Mouse (Mus musculus) heart, embryonic 13.5 days (tissue): Measurements from ENCODE around the gene Cacnb2. TPM values are rescaled to one million over a fixed set of nuclear protein-coding genes. Genes with fewer than 3 reads are reported as not detected.
"Not testable (repeated sequence)": the region's sequence is repeated elsewhere in the genome, so short reads cannot be mapped to it uniquely, and the experiment has no call there.

ENCODE experiments used
- ATAC-seq: fragments of 200-750 bp; cut with Nextera tagmentation; 2 replicates; pipeline ENCODE4 v1.8.0; 2017; ENCODE audit warnings: moderate TSS enrichment; ENCODE audit not compliant: insufficient number of reproducible peaks, low FRiP score, low TSS enrichment; ENCODE audit errors: extremely low read depth
- H3K27ac ChIP-seq: fragments of 300-500 bp; sonication (generic); replicated peaks from 2 replicates; pipeline ENCODE4 v1.5.1; 2015; ENCODE audit warnings: moderate library complexity, mild to moderate bottlenecking, inconsistent platforms
- H3K27me3 ChIP-seq: fragments of 300-500 bp; sonication (generic); replicated peaks from 2 replicates; pipeline ENCODE4 v1.6.1; 2015; ENCODE audit warnings: mild to moderate bottlenecking, inconsistent platforms
- H3K36me3 ChIP-seq: fragments of 300-500 bp; sonication (generic); 2 replicates; pipeline ENCODE4 v1.6.1; 2015; ENCODE audit warnings: mild to moderate bottlenecking, inconsistent platforms
- H3K4me1 ChIP-seq: fragments of 300-500 bp; sonication (generic); 2 replicates; pipeline ENCODE4 v1.6.1; 2015; ENCODE audit warnings: inconsistent platforms
- H3K4me2 ChIP-seq: fragments of 300-500 bp; sonication (generic); 2 replicates; pipeline ENCODE4 v1.6.1; 2015; ENCODE audit warnings: inconsistent platforms, mild to moderate bottlenecking, moderate library complexity
- H3K4me3 ChIP-seq: fragments of 300-500 bp; sonication (generic); 2 replicates; pipeline ENCODE4 v1.5.1; 2015; ENCODE audit warnings: moderate library complexity, mild to moderate bottlenecking, inconsistent platforms
- H3K9ac ChIP-seq: fragments of 300-500 bp; sonication (generic); 2 replicates; pipeline ENCODE4 v1.6.1; 2015; ENCODE audit warnings: inconsistent platforms, mild to moderate bottlenecking, moderate library complexity
- H3K9me3 ChIP-seq: fragments of 300-500 bp; sonication (generic); 2 replicates; pipeline ENCODE4 v1.6.1; 2016; ENCODE audit warnings: inconsistent platforms
- WGBS: fragments of 180-500 bp; shearing (Covaris S2); methylation state at CpG from one replicate; pipeline ENCODE4 v1.1.7; 2015; ENCODE audit warnings: mixed read lengths; 5-methylcytosine and 5-hydroxymethylcytosine counted together
- polyA plus RNA-seq: library from polyadenylated mRNA; unstranded; fragments of >200 nt; fragmentation: Nextera tagmentation; extraction: Ambion mirVana; gene quantifications from 2 replicates; pipeline ENCODE4 v1.2.1, GENCODE M21; 2015

Gene Cacnb2
- polyA plus RNA-seq, 1 experiment from 2014 or later = 9.0 TPM

- no peak for ATAC-seq
- Histone ChIP-seq H3K4me1 (peaks cover 8% of the 10 kb centered on the region), H3K27me3 (no peaks in the 10 kb centered on the region), H3K4me3 (no peak overlapping the region), H3K9ac (no peak overlapping the region), H3K4me2 (no peak overlapping the region), H3K9me3 (no peaks in the 10 kb centered on the region), H3K36me3 (peaks cover 7% of the 10 kb centered on the region), H3K27ac (no peak overlapping the region)
- WGBS = 78% methylated on average over 9 of the region's 9 CpGs
Observed at GRCm38 (mm10) chr2:14719119-14719718, 116.3 kb downstream of the Cacnb2 start.

GRCm38 (mm10) chr2:14725437-14725836 is 122.5 kb downstream of the Cacnb2 start:
- no peak overlapping the region for H3K4me2 ChIP-seq
- H3K36me3 ChIP-seq = peaks cover 11% of the 10 kb centered on the region
- H3K9me3 ChIP-seq = no peaks in the 10 kb centered on the region
- no peak for ATAC-seq
- no peak overlapping the region for H3K9ac ChIP-seq
- no peaks in the 10 kb centered on the region for H3K27me3 ChIP-seq
- H3K27ac ChIP-seq = no peak overlapping the region
- no peak overlapping the region for H3K4me3 ChIP-seq
- no peaks in the 10 kb centered on the region for H3K4me1 ChIP-seq

- not testable (repeated sequence) for H3K4me2 ChIP-seq, H3K4me3 ChIP-seq, H3K27ac ChIP-seq, H3K36me3 ChIP-seq, ATAC-seq, H3K4me1 ChIP-seq, H3K9ac ChIP-seq, H3K9me3 ChIP-seq, H3K27me3 ChIP-seq
- WGBS = 86% methylated on average over 13 of the region's 13 CpGs
Observed at GRCm38 (mm10) chr2:14726601-14727000, 123.7 kb downstream of the Cacnb2 start.

- H3K4me3 ChIP-seq = no peak overlapping the region
- H3K36me3 ChIP-seq = no peaks in the 10 kb centered on the region
- H3K9me3 ChIP-seq = no peaks in the 10 kb centered on the region
- no peak for ATAC-seq
- no peaks in the 10 kb centered on the region for H3K27me3 ChIP-seq
- 0 out of 2 replicates have a peak overlapping the region, but pooled peaks have one; percentile 7 for H3K9ac ChIP-seq
- no peak overlapping the region for H3K4me2 ChIP-seq
- WGBS = 50% methylated on average over 9 of the region's 9 CpGs
- peak overlapping the region; percentile 6; the same call in 1 of the 2 replicates for H3K27ac ChIP-seq
- peaks cover 44% of the 10 kb centered on the region for H3K4me1 ChIP-seq
Observed at GRCm38 (mm10) chr2:14738927-14739326, 136.0 kb downstream of the Cacnb2 start.

GRCm38 (mm10) chr2:14739510-14739909 is 136.6 kb downstream of the Cacnb2 start:
- H3K36me3 ChIP-seq = no peaks in the 10 kb centered on the region
- H3K9ac ChIP-seq = no peak overlapping the region
- H3K27ac ChIP-seq = peak overlapping the region; percentile 6; the same call in 1 of the 2 replicates
- no peaks in the 10 kb centered on the region for H3K9me3 ChIP-seq
- no peak overlapping the region for H3K4me3 ChIP-seq
- H3K4me2 ChIP-seq = no peak overlapping the region
- no peak for ATAC-seq
- WGBS = 76% methylated on average over 15 of the region's 15 CpGs
- H3K4me1 ChIP-seq = peaks cover 49% of the 10 kb centered on the region
- no peaks in the 10 kb centered on the region for H3K27me3 ChIP-seq

- Histone ChIP-seq H3K9ac (no peak overlapping the region), H3K4me2 (no peak overlapping the region), H3K9me3 (no peaks in the 10 kb centered on the region), H3K27ac (no peak overlapping the region; the same call in 1 of the 2 replicates), H3K36me3 (no peaks in the 10 kb centered on the region), H3K27me3 (no peaks in the 10 kb centered on the region), H3K4me3 (no peak overlapping the region), H3K4me1 (peaks cover 51% of the 10 kb centered on the region)
- 68% methylated on average over 7 of the region's 7 CpGs for WGBS
- no peak for ATAC-seq
Observed at GRCm38 (mm10) chr2:14740359-14740758, 137.5 kb downstream of the Cacnb2 start.

GRCm38 (mm10) chr2:14744761-14745160 is 141.9 kb downstream of the Cacnb2 start:
- H3K4me3 ChIP-seq = no peak overlapping the region
- peaks cover 20% of the 10 kb centered on the region for H3K4me1 ChIP-seq
- no peak overlapping the region for H3K27ac ChIP-seq
- no peaks in the 10 kb centered on the region for H3K27me3 ChIP-seq
- no peaks in the 10 kb centered on the region for H3K36me3 ChIP-seq
- H3K9ac ChIP-seq = no peak overlapping the region
- no peak overlapping the region for H3K4me2 ChIP-seq
- H3K9me3 ChIP-seq = no peaks in the 10 kb centered on the region
- 72% methylated on average over 1 of the region's 1 CpGs for WGBS
- no peak for ATAC-seq

- no peaks in the 10 kb centered on the region for H3K9me3 ChIP-seq
- 42% methylated on average over 4 of the region's 4 CpGs for WGBS
- no peaks in the 10 kb centered on the region for H3K36me3 ChIP-seq
- no peak overlapping the region for H3K27ac ChIP-seq
- no peak for ATAC-seq
- no peak overlapping the region for H3K4me3 ChIP-seq
- H3K4me1 ChIP-seq = peaks cover 23% of the 10 kb centered on the region
- H3K4me2 ChIP-seq = no peak overlapping the region
- no peaks in the 10 kb centered on the region for H3K27me3 ChIP-seq
- H3K9ac ChIP-seq = no peak overlapping the region
Observed at GRCm38 (mm10) chr2:14762846-14763245, 160.0 kb downstream of the Cacnb2 start.

- Histone ChIP-seq H3K27ac (no peak overlapping the region), H3K9ac (no peak overlapping the region), H3K36me3 (no peaks in the 10 kb centered on the region), H3K9me3 (no peaks in the 10 kb centered on the region), H3K4me2 (no peak overlapping the region), H3K4me3 (no peak overlapping the region), H3K27me3 (no peaks in the 10 kb centered on the region), H3K4me1 (peaks cover 26% of the 10 kb centered on the region)
- 74% methylated on average over 6 of the region's 6 CpGs for WGBS
- no peak for ATAC-seq
Observed at GRCm38 (mm10) chr2:14763931-14764330, 161.0 kb downstream of the Cacnb2 start.

GRCm38 (mm10) chr2:14769448-14769847 is 166.6 kb downstream of the Cacnb2 start:
- Histone ChIP-seq H3K4me1 (peaks cover 20% of the 10 kb centered on the region), H3K27ac (no peak overlapping the region), H3K4me2 (no peak overlapping the region), H3K9me3 (no peaks in the 10 kb centered on the region), H3K27me3 (no peaks in the 10 kb centered on the region), H3K36me3 (no peaks in the 10 kb centered on the region), H3K4me3 (no peak overlapping the region), H3K9ac (no peak overlapping the region)
- 81% methylated on average over 1 of the region's 1 CpGs for WGBS
- ATAC-seq = no peak

GRCm38 (mm10) chr2:14770635-14771034 is 167.7 kb downstream of the Cacnb2 start:
- Histone ChIP-seq H3K27ac (no peak overlapping the region), H3K4me2 (no peak overlapping the region), H3K4me3 (no peak overlapping the region), H3K36me3 (no peaks in the 10 kb centered on the region), H3K9ac (no peak overlapping the region), H3K9me3 (no peaks in the 10 kb centered on the region), H3K4me1 (peaks cover 19% of the 10 kb centered on the region), H3K27me3 (no peaks in the 10 kb centered on the region)
- 68% methylated on average over 4 of the region's 4 CpGs for WGBS
- no peak for ATAC-seq

- peaks cover 13% of the 10 kb centered on the region for H3K4me1 ChIP-seq
- no peak overlapping the region for H3K27ac ChIP-seq
- no peak overlapping the region for H3K9ac ChIP-seq
- WGBS = 43% methylated on average over 1 of the region's 1 CpGs
- no peak overlapping the region for H3K4me2 ChIP-seq
- no peak overlapping the region for H3K4me3 ChIP-seq
- H3K27me3 ChIP-seq = no peaks in the 10 kb centered on the region
- H3K36me3 ChIP-seq = no peaks in the 10 kb centered on the region
- no peak for ATAC-seq
- no peaks in the 10 kb centered on the region for H3K9me3 ChIP-seq
Observed at GRCm38 (mm10) chr2:14774375-14774774, 171.5 kb downstream of the Cacnb2 start.
